ENCODE assay signal across 8 mouse cellular contexts in genomic region chr13:92529828-92530720, GRCm38 (mm10). TPM values are rescaled to one million over a fixed set of nuclear protein-coding genes. Genes with fewer than 3 reads are reported as not detected.
DNase-seq lines count a peak whose midpoint lies in the region; ATAC-seq and TF ChIP-seq lines count a peak whose summit lies in the region.

No protein-coding gene starts in this region.

- peak; percentile 37 for ATAC-seq in CD4-positive, CD25-positive, alpha-beta regulatory T cell, adult 4 months
- peak; percentile 94; the same call in 1 of the 2 replicates for ATAC-seq in forebrain, embryonic 12.5 days (ENCODE audit: low FRiP score)
- peak; percentile 92 for ATAC-seq in liver, embryonic 12.5 days

- TF ChIP-seq CTCF in gastrocnemius, adult 2 months (IDR thresholded peaks at IDR 0.05), result no peak

- peak overlapping the region; percentile 91 for H3K27ac ChIP-seq in gastrocnemius, adult 2 months
- peak overlapping the region; percentile 94 for H3K27ac ChIP-seq in forebrain, embryonic 12.5 days
- H3K27ac ChIP-seq in liver, embryonic 12.5 days, result peak overlapping the region; percentile 93

- no peaks in the 10 kb centered on the region for H3K36me3 ChIP-seq in forebrain, embryonic 12.5 days (replicated peaks)
- H3K36me3 ChIP-seq in liver, embryonic 12.5 days, result no peaks in the 10 kb centered on the region

- WGBS in forebrain, embryonic 12.5 days, result 2% methylated on average over 47 of the region's 47 CpGs
- 4% methylated on average over 47 of the region's 47 CpGs for WGBS in liver, embryonic 12.5 days (ENCODE audit: insufficient replicate concordance)

- H3K9ac ChIP-seq in forebrain, embryonic 12.5 days, result peak overlapping the region; percentile 68
- H3K9ac ChIP-seq in liver, embryonic 12.5 days, result peak overlapping the region; percentile 75

- H3K9me3 ChIP-seq in forebrain, embryonic 12.5 days, result no peaks in the 10 kb centered on the region
- no peaks in the 10 kb centered on the region for H3K9me3 ChIP-seq in liver, embryonic 12.5 days (replicated peaks)

- peak overlapping the region; percentile 66 for H3K4me2 ChIP-seq in forebrain, embryonic 12.5 days
- H3K4me2 ChIP-seq in liver, embryonic 12.5 days, result peak overlapping the region; percentile 91

- intact Hi-C loops in gastrocnemius, adult 2 months (cut with DNase I), result loop anchor here (5.0 kb wide), 1 partner anchor 178 kb away; the partner anchor contains the start of gene Dhfr

- H3K4me3 ChIP-seq in gastrocnemius, adult 2 months, result peak overlapping the region; percentile 82
- H3K4me3 ChIP-seq in forebrain, embryonic 12.5 days (replicated peaks), result peak overlapping the region; percentile 65
- peak overlapping the region; percentile 76 for H3K4me3 ChIP-seq in liver, embryonic 12.5 days

- H3K27me3 ChIP-seq in forebrain, embryonic 12.5 days, result no peaks in the 10 kb centered on the region
- H3K27me3 ChIP-seq in liver, embryonic 12.5 days (replicated peaks), result no peaks in the 10 kb centered on the region; the same call in 1 of the 2 replicates

- DNase-seq in gastrocnemius, adult 2 months, result no peak
- no peak for DNase-seq in gastrocnemius, adult 18-20 months (ENCODE audit: low spot score)
- DNase-seq in ovary, postnatal 14 days (ENCODE audit: low spot score), result no peak
- DNase-seq in cerebellum, adult 11 months, result no peak
- DNase-seq in retina, embryonic 14.5 days (ENCODE audit: low spot score), result no peak

- H3K4me1 ChIP-seq in forebrain, embryonic 12.5 days, result peaks cover 6% of the 10 kb centered on the region
- H3K4me1 ChIP-seq in liver, embryonic 12.5 days, result peaks cover 16% of the 10 kb centered on the region

RNA-seq across cellular contexts. Expression of gene Zfyve16, which starts 0.6 kb away (rescaled TPM):
- total RNA-seq in gastrocnemius, adult 2 months (2021), result 1 to 10 TPM; 6.5 to 8.4 TPM
- total RNA-seq in gastrocnemius, adult 18-20 months (2021), result 1 to 10 TPM; 6.3 to 8.0 TPM
- 10 to 100 TPM; 10.6 to 11.4 TPM for polyA plus RNA-seq in CD4-positive, CD25-positive, alpha-beta regulatory T cell, adult 4 months (2017; shearing (Covaris generic))
- polyA plus RNA-seq in forebrain, embryonic 12.5 days (2016; fragmentation: Nextera tagmentation; extraction: Ambion mirVana), result 11.9 and 12.7 TPM in 2 replicates
- 3.0 and 3.1 TPM in 2 replicates for polyA plus RNA-seq in liver, embryonic 12.5 days (2016; fragmentation: Nextera tagmentation; extraction: Ambion mirVana)

RNA-seq across cellular contexts. Expression of gene Spz1, which starts 45.9 kb away (rescaled TPM):
- total RNA-seq in gastrocnemius, adult 2 months (2021), result not detected
- not detected for total RNA-seq in gastrocnemius, adult 18-20 months (2021)
- polyA plus RNA-seq in CD4-positive, CD25-positive, alpha-beta regulatory T cell, adult 4 months (2017; shearing (Covaris generic)), result not detected
- polyA plus RNA-seq in forebrain, embryonic 12.5 days (2016; fragmentation: Nextera tagmentation; extraction: Ambion mirVana), result not detected in 2 replicates
- not detected in 2 replicates for polyA plus RNA-seq in liver, embryonic 12.5 days (2016; fragmentation: Nextera tagmentation; extraction: Ambion mirVana)

RNA-seq across cellular contexts. Expression of gene Fam151b, which starts 46.3 kb away (rescaled TPM):
- total RNA-seq in gastrocnemius, adult 2 months (2021), result 1 to 10 TPM; 2.2 to 2.6 TPM
- total RNA-seq in gastrocnemius, adult 18-20 months (2021), result 1 to 10 TPM; 1.8 to 2.5 TPM
- under 1 TPM in 1 of 2 experiments, not detected in 1; 0.44 TPM for polyA plus RNA-seq in CD4-positive, CD25-positive, alpha-beta regulatory T cell, adult 4 months (2017; shearing (Covaris generic))
- polyA plus RNA-seq in forebrain, embryonic 12.5 days (2016; fragmentation: Nextera tagmentation; extraction: Ambion mirVana), result 0.17 and 0.28 TPM in 2 replicates
- 0.19 TPM in 1 of 2 replicates, not detected in the other for polyA plus RNA-seq in liver, embryonic 12.5 days (2016; fragmentation: Nextera tagmentation; extraction: Ambion mirVana)

Comparison
In these comparisons a context has a peak if more than half of its experiments do, and no peak if none do; other contexts are left out.
1. ATAC-seq: peak in every context shown above with its lines; median percentile 94 in forebrain, embryonic 12.5 days; 92 in liver, embryonic 12.5 days; 37 in CD4-positive, CD25-positive, alpha-beta regulatory T cell, adult 4 months.